8 mouse cellular contexts compared by ENCODE assay signal in the genomic region with DNA sequence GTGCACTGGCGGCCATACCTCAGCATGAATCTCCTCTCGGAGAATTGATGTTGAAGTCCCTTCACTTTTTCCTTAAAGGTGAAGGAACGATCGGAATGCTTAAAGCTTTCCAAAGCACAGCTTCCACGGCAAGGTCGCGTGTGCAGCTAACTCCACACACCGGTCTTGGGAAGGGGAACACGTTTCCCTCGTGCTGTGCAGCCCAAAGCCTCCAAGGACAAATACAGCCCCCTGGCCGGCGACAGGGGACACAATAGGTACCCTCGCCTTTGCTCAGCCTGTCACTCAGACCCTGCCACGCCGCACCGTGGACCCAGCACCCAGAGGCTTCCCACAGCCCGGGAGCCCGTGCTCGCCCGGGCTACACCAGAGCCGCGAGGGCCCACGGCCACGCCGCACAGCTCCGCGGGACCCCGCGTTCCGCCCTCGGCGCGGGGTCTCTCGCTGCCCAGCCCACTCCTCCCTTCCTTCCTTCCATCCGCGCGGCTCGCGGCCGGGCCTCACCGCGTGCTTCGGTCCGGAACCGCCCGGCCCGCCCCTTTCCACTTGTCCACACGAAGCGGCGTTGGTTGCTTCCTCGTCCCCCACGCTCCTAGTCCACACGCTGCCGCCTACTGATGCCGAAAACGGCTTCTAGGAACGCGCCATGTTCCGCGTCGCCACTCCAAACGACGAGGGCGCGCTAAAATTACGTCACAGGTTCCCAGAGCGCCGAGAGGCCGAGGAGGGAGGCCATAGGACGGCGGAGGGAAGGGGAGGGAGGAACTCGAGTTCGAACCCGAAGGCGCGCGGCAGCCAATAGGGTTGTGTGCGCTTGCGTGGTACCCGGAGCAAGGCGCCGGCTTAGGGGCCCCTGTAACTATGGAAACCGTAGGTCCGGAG. TPM values are rescaled to one million over a fixed set of nuclear protein-coding genes. Genes with fewer than 3 reads are reported as not detected.
DNase-seq lines count a peak whose midpoint lies in the region; ATAC-seq and TF ChIP-seq lines count a peak whose summit lies in the region.

A gene (minus strand): TSS at position 703 of the 882 bp plus-strand sequence.

- H3K4me1 ChIP-seq in hindbrain, embryonic 10.5 days (replicated peaks): peaks cover 12% of the 10 kb centered on the region
- peaks cover 4% of the 10 kb centered on the region; the same call in 1 of the 2 replicates for H3K4me1 ChIP-seq in lung, postnatal 0 days (ENCODE audit: insufficient read depth, low read depth, low read length)

- peak within 1 kb of the TSS; percentile 97 for H3K4me3 ChIP-seq in hindbrain, embryonic 10.5 days
- peak within 1 kb of the TSS; percentile 95 for H3K4me3 ChIP-seq in lung, postnatal 0 days (ENCODE audit: low read depth, low read length)

- DNase-seq in MN1 (ENCODE audit: low spot score): peak; percentile 97
- peak; percentile 86 for DNase-seq in cerebellum, adult 9-10 months
- DNase-seq in hindbrain, embryonic 10.5 days (ENCODE audit: low spot score): peak; percentile 95
- peak; percentile 94 for DNase-seq in layer of hippocampus, adult 9-11 months
- DNase-seq in lung, postnatal 0 days (ENCODE audit: low spot score): peak; percentile 98
- DNase-seq in ovary, postnatal 14 days (ENCODE audit: low spot score): peak; percentile 84
- peak; percentile 92 for DNase-seq in thymus, postnatal 14 days

- no peaks in the 10 kb centered on the region for H3K36me3 ChIP-seq in hindbrain, embryonic 10.5 days
- no peaks in the 10 kb centered on the region for H3K36me3 ChIP-seq in lung, postnatal 0 days (ENCODE audit: insufficient read depth, low read length)

- ATAC-seq in frontal cortex, adult (ENCODE audit: low TSS enrichment): peak; percentile 98
- ATAC-seq in lung, postnatal 0 days: peak; percentile 97

- H3K9me3 ChIP-seq in hindbrain, embryonic 10.5 days: no peaks in the 10 kb centered on the region
- H3K9me3 ChIP-seq in lung, postnatal 0 days (ENCODE audit: low read length): no peaks in the 10 kb centered on the region

- peak within 1 kb of the TSS; percentile 94 for H3K4me2 ChIP-seq in lung, postnatal 0 days (replicated peaks; ENCODE audit: low read depth, low read length)

- no peak for TF ChIP-seq EP300 in lung, postnatal 0 days (IDR thresholded peaks at IDR 0.05)

- under 1% methylated on average over 84 of the region's 84 CpGs for WGBS in hindbrain, embryonic 10.5 days
- WGBS in lung, postnatal 0 days: under 1% methylated on average over 78 of the region's 84 CpGs

- peak within 1 kb of the TSS; percentile 84 for H3K9ac ChIP-seq in lung, postnatal 0 days (replicated peaks; ENCODE audit: low read depth)

- H3K27ac ChIP-seq in hindbrain, embryonic 10.5 days: peak within 1 kb of the TSS; percentile 96
- H3K27ac ChIP-seq in lung, postnatal 0 days (ENCODE audit: low read length): peak within 1 kb of the TSS; percentile 75

- TF ChIP-seq CTCF in lung, postnatal 0 days (IDR thresholded peaks at IDR 0.05): peak; percentile 4; the same call in 1 of the 2 replicates

- no peaks in the 10 kb centered on the region for H3K27me3 ChIP-seq in hindbrain, embryonic 10.5 days (ENCODE audit: insufficient read depth, poor library complexity, severe bottlenecking)
- no peaks in the 10 kb centered on the region for H3K27me3 ChIP-seq in lung, postnatal 0 days (replicated peaks; ENCODE audit: insufficient read depth, low read length)

RNA-seq across cellular contexts. Expression of the gene that starts here (rescaled TPM):
- polyA plus RNA-seq in hindbrain, embryonic 10.5 days (2016; fragmentation: Nextera tagmentation; extraction: Ambion mirVana): 73.7 and 90.3 TPM in 2 replicates
- 21.6 and 25.3 TPM in 2 replicates for polyA plus RNA-seq in lung, postnatal 0 days (2015; fragmentation: Nextera tagmentation; extraction: Ambion mirVana)

Comparison
In these comparisons a context has a peak if more than half of its experiments do, and no peak if none do; other contexts are left out.
1. Peak in every context shown above with its lines: DNase-seq, ATAC-seq, H3K4me3 ChIP-seq and H3K27ac ChIP-seq.